Mouse (Mus musculus) MEL (cell line): ENCODE results near the gene Slc25a20.

Experiments used
- CTCF ChIP-seq, 3 experiments: IDR thresholded peaks in 2 of 3; conservative IDR thresholded peaks in 1 of 3; 2 replicates each; pipeline ENCODE4 v1.5.1; 2011 to 2012; ENCODE audit warnings: low read length in 3 of 3, low read depth in 2 of 3, mild to moderate bottlenecking in 2 of 3, improper control_type of control experiment in 1 of 3, inconsistent platforms in 1 of 3, mixed read lengths in 1 of 3, moderate library complexity in 1 of 3; ENCODE audit not compliant: control insufficient read depth in 1 of 3, insufficient read depth in 1 of 3, poor library complexity in 1 of 3, severe bottlenecking in 1 of 3
- GABPA ChIP-seq: IDR thresholded peaks from 2 replicates; pipeline ENCODE4 v1.6.1; 2012; ENCODE audit warnings: low read depth, mild to moderate bottlenecking, inconsistent platforms, low read length, improper control_type of control experiment, moderate library complexity
- NELFE ChIP-seq: IDR thresholded peaks from 2 replicates; pipeline ENCODE4 v1.6.1; 2011; ENCODE audit warnings: low read depth, low read length, improper control_type of control experiment
- RCOR1 ChIP-seq: IDR thresholded peaks from 2 replicates; pipeline ENCODE4 v1.6.1; 2012; ENCODE audit warnings: low read depth, mild to moderate bottlenecking, inconsistent platforms, low read length, improper control_type of control experiment
- ZNF384 ChIP-seq: IDR thresholded peaks from 2 replicates; pipeline ENCODE4 v1.6.1; 2012; ENCODE audit warnings: low read depth, mild to moderate bottlenecking, inconsistent platforms, low read length, improper control_type of control experiment

GRCm38 (mm10) chr9:108708833-108709232, 46.9 kb downstream of the Slc25a20 start:
- TF ChIP-seq GABPA (no peak), CTCF (IDR thresholded peaks at IDR 0.05 in 2 of 3, conservative IDR thresholded peaks at IDR 0.05 in 1 of 3; ENCODE audit: control insufficient read depth in 1 of 3, insufficient read depth in 1 of 3, low read depth in 2 of 3, low read length in 3 of 3, poor library complexity in 1 of 3, severe bottlenecking in 1 of 3) (no peak), RCOR1 (no peak), NELFE (no peak), ZNF384 (no peak)
